Mouse (Mus musculus): ENCODE data around the gene Emg1. TPM values are rescaled to one million over a fixed set of nuclear protein-coding genes. Genes with fewer than 3 reads are reported as not detected.

The Emg1 gene
- polyA plus RNA-seq, 1 experiment, result 42.9 TPM

- Histone ChIP-seq H3K4me3 (replicated peaks; ENCODE audit: extremely low read depth, low read depth, low read length) (peak overlapping the region; percentile 50), H3K4me1 (ENCODE audit: control insufficient read depth, insufficient read depth, low read length) (peaks cover 12% of the 10 kb centered on the region; the same call in 1 of the 2 replicates)
- 11% methylated on average over 3 of the region's 3 CpGs for WGBS
- TF ChIP-seq CTCF (IDR thresholded peaks at IDR 0.05; ENCODE audit: insufficient read depth, low read length) (no peak), POLR2A (IDR thresholded peaks at IDR 0.05; ENCODE audit: borderline replicate concordance, extremely low read depth, low read depth, low read length) (no peak)
- DNase-seq, result no peak
These were observed 43.3 kb upstream of the Emg1 start for GRCm38 (mm10) chr6:124755306-124755705.

DNA sequence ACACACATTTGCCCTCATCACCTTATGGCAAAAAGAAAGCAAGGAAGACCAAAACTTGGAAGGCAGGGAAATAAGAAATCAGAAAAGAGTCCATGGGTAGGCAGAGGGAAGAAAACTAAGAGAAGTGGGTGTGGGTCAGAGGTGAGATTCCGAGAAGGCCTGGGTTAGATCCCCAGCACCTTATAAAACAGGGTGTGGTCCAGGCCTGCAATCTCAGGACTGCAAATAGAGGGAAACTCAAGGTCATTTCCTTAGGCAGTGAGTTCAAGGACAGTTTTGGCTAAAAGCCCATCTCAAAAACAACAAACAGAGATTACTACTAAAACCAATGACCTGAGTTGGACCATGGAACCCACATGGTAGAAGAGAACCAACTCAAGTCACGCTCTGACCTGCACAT is 41.9 kb upstream of the Emg1 start:
- TF ChIP-seq CTCF (IDR thresholded peaks at IDR 0.05; ENCODE audit: insufficient read depth, low read length), result no peak
- TF ChIP-seq POLR2A (IDR thresholded peaks at IDR 0.05; ENCODE audit: borderline replicate concordance, extremely low read depth, low read depth, low read length), result no peak
- no peak for DNase-seq
- Histone ChIP-seq H3K4me1 (ENCODE audit: control insufficient read depth, insufficient read depth, low read length) (peaks cover 12% of the 10 kb centered on the region; the same call in 1 of the 2 replicates), H3K4me3 (replicated peaks; ENCODE audit: extremely low read depth, low read depth, low read length) (no peak overlapping the region)
- WGBS, result 62% methylated on average over 2 of the region's 2 CpGs

- no peak for DNase-seq
- Histone ChIP-seq H3K4me1 (ENCODE audit: control insufficient read depth, insufficient read depth, low read length) (peaks cover 10% of the 10 kb centered on the region), H3K4me3 (replicated peaks; ENCODE audit: extremely low read depth, low read depth, low read length) (no peak overlapping the region)
- WGBS, result 52% methylated on average over 8 of the region's 8 CpGs
- TF ChIP-seq CTCF (IDR thresholded peaks at IDR 0.05; ENCODE audit: insufficient read depth, low read length), result no peak
- no peak for TF ChIP-seq POLR2A (IDR thresholded peaks at IDR 0.05; ENCODE audit: borderline replicate concordance, extremely low read depth, low read depth, low read length)
These were observed 38.4 kb upstream of the Emg1 start for GRCm38 (mm10) chr6:124750405-124750804.

- no peak for TF ChIP-seq POLR2A (IDR thresholded peaks at IDR 0.05; ENCODE audit: borderline replicate concordance, extremely low read depth, low read depth, low read length)
- TF ChIP-seq CTCF (IDR thresholded peaks at IDR 0.05; ENCODE audit: insufficient read depth, low read length), result no peak
- no peak for DNase-seq
- H3K4me1 ChIP-seq (ENCODE audit: control insufficient read depth, insufficient read depth, low read length), result peaks cover 6% of the 10 kb centered on the region; the same call in 1 of the 2 replicates
- 88% methylated on average over 7 of the region's 7 CpGs for WGBS
- no peak overlapping the region for H3K4me3 ChIP-seq (replicated peaks; ENCODE audit: extremely low read depth, low read depth, low read length)
These were observed 35.0 kb upstream of the Emg1 start for GRCm38 (mm10) chr6:124746654-124747632.

GRCm38 (mm10) chr6:124746296-124746605 is 34.3 kb upstream of the Emg1 start:
- TF ChIP-seq CTCF (IDR thresholded peaks at IDR 0.05; ENCODE audit: insufficient read depth, low read length) (no peak), POLR2A (IDR thresholded peaks at IDR 0.05; ENCODE audit: borderline replicate concordance, extremely low read depth, low read depth, low read length) (0 out of 2 replicates have a peak, but pooled peaks have one; percentile 7)
- 36% methylated on average over 8 of the region's 8 CpGs for WGBS
- peaks cover 8% of the 10 kb centered on the region for H3K4me1 ChIP-seq (ENCODE audit: control insufficient read depth, insufficient read depth, low read length)
- no peak for DNase-seq
- peak overlapping the region; percentile 70 for H3K4me3 ChIP-seq (replicated peaks; ENCODE audit: extremely low read depth, low read depth, low read length)

DNA sequence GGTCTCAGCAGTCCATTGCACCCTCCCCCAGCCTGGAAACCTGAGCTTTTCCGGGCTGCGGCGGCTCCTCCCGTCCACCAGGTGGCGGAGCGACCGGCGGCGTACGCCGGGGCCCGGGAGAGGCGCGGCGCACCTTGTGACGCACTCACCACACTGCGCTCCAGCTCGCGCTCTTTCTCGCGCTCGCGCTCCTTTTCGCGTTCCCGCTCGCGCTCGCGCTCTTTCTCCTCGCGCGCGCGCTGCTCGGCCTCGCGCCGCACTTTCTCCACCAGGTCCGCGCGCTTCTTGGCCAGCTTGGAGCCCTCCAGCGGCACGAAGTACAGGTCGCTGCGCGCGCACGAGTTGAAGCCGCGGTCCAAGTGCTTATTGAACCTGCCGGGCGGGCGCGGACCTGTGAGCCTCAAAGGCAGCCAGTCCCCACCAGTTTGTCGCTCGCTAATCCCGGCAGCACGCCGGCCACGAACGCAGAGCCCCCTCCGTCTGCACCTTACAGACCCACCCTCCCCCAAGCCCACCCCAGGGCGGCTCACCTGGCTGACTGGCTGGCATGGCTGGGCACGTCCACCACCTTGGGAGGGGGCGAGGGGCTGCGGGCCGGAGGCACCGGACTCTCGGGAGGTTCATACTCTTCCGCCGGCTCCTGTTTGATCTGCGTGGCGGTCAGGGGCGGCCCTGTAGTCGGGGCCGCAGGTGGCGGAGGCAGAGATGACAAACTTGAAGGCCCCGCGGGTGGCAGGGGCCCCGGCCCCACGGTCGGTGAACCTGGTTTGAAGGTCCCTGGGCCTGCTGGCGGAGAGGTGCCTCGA is 33.7 kb upstream of the Emg1 start:
- H3K4me3 ChIP-seq (replicated peaks; ENCODE audit: extremely low read depth, low read depth, low read length), result peak overlapping the region; percentile 70
- H3K4me1 ChIP-seq (ENCODE audit: control insufficient read depth, insufficient read depth, low read length), result peaks cover 8% of the 10 kb centered on the region
- 7% methylated on average over 79 of the region's 85 CpGs for WGBS
- TF ChIP-seq CTCF (IDR thresholded peaks at IDR 0.05; ENCODE audit: insufficient read depth, low read length) (peak; percentile 55), POLR2A (IDR thresholded peaks at IDR 0.05; ENCODE audit: borderline replicate concordance, extremely low read depth, low read depth, low read length) (peak; percentile 50; the same call in 1 of the 2 replicates)
- peak; percentile 92 for DNase-seq

DNA sequence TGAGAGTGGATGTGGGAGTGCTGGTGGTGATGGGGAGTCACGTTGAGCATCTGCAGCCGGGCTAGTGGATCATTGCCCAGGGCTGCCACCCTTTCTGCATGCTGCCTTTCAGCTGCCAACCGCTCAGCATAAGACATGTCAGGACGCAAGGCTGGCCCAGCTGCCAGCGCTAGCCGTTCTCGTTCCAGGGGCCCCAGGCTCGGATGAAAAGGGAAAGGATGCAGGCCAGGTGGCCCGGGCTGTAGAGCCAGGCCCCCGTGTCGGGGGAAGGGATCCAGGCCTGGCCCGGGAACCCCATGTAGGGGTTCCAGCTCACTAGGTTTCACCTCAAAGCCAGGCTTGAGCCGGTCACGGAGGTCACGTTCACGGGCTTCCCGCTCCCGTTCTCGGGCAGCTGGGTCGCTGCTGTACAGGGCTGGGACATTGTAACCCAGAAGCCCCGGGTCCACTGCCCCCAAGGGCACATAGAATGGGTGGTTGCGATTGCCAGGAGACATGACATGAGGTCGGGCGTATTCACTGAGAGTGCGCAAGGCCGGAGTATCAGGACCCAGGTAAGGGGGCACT is 32.9 kb upstream of the Emg1 start:
- Histone ChIP-seq H3K4me3 (replicated peaks; ENCODE audit: extremely low read depth, low read depth, low read length) (peak overlapping the region; percentile 27), H3K4me1 (ENCODE audit: control insufficient read depth, insufficient read depth, low read length) (peaks cover 9% of the 10 kb centered on the region)
- TF ChIP-seq CTCF (IDR thresholded peaks at IDR 0.05; ENCODE audit: insufficient read depth, low read length) (no peak), POLR2A (IDR thresholded peaks at IDR 0.05; ENCODE audit: borderline replicate concordance, extremely low read depth, low read depth, low read length) (no peak)
- WGBS, result 71% methylated on average over 26 of the region's 26 CpGs
- DNase-seq, result no peak

DNA sequence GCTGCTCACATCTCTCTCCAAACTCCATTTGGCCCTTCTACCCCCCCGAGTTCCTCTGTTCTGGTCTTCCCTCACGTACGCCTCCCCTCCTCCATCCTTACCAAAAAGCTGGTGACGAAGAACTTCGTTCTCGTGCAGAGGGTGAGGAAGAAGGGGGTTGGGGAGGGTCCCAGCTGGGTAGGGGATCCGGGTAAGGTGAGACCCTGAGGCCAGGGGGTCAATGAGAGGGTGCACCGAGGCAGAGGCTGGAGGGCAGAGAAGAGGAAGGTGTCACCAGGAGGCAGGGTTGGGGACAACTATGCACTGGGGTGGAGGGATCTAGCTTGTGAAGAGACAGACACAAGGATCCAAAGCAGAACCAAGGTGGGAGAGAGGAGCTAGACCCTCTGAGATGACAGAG is 31.7 kb upstream of the Emg1 start:
- WGBS, result 86% methylated on average over 8 of the region's 8 CpGs
- TF ChIP-seq CTCF (IDR thresholded peaks at IDR 0.05; ENCODE audit: insufficient read depth, low read length) (no peak), POLR2A (IDR thresholded peaks at IDR 0.05; ENCODE audit: borderline replicate concordance, extremely low read depth, low read depth, low read length) (no peak)

More for the DNA sequence above, 31.7 kb upstream of the Emg1 start:
- Histone ChIP-seq H3K4me1 (ENCODE audit: control insufficient read depth, insufficient read depth, low read length) (peaks cover 10% of the 10 kb centered on the region), H3K4me3 (replicated peaks; ENCODE audit: extremely low read depth, low read depth, low read length) (no peak overlapping the region)
- DNase-seq, result no peak
